Mouse (Mus musculus): ENCODE results near the gene Abhd2. TPM values are rescaled to one million over a fixed set of nuclear protein-coding genes. Genes with fewer than 3 reads are reported as not detected.

Gene Abhd2
- polyA plus RNA-seq (2021): 60.0 TPM

- no peaks in the 10 kb centered on the region for H3K27me3 ChIP-seq
- no peak for TF ChIP-seq CTCF (IDR thresholded peaks at IDR 0.05)
- DNase-seq (ENCODE audit: low read depth, low spot score) (peak; percentile 93), ATAC-seq (peak; percentile 96)
- in situ Hi-C loops (cut with MboI; ENCODE audit: low pct_unique_long_range_greater_than_20kb): no loop called here
- ChIA-PET POLR2A (interaction anchor here (1.3 to 2.1 kb wide), 4 partner anchors 9 to 14 kb away, joined by 3 to 7 read pairs (median 5); no protein-coding TSS in a partner anchor), CTCF (interaction anchor here (2.0 to 2.5 kb wide), 2 partner anchors 11 to 76 kb away, joined by 6 to 7 read pairs; no protein-coding TSS in a partner anchor)
These were observed at the start of gene Abhd2 for GRCm38 (mm10) chr7:79272789-79273718. TSS of gene Abhd2 (plus strand) at chr7:79273199.

- ChIA-PET POLR2A (no interaction called here), CTCF (interaction anchor here (1.5 kb wide), 1 partner anchor 81 kb away, joined by 3 read pairs; no protein-coding TSS in a partner anchor)
- no peak for TF ChIP-seq CTCF (IDR thresholded peaks at IDR 0.05)
These were observed 47.5 kb upstream of the Abhd2 start for GRCm38 (mm10) chr7:79225477-79225876.

DNA sequence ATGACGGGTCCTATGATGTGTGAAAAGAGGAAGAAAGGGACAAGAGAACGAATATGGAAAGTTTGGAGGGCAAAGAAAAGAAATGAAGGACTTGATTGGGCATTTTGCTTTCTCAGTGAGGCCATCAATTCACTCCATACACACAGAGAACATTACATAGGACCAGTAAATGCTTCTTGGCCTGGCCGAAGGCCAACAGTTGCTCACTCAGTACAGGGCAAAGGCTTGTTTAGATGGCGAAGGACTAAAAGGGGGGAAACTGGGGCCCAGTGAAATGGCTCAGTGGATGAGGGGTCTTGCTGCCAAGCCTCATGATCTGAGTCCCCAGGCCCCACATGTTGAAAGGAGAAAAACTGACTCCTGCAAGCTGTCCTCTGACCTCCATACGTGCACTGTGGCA, 46.8 kb upstream of the Abhd2 start:
- no peak for TF ChIP-seq CTCF (IDR thresholded peaks at IDR 0.05)
- DNase-seq (ENCODE audit: low read depth, low spot score) (no peak), ATAC-seq (no peak)

More at GRCm38 (mm10) chr7:79225477-79225876, 47.5 kb upstream of the Abhd2 start:
- no peaks in the 10 kb centered on the region for H3K27me3 ChIP-seq
- DNase-seq (ENCODE audit: low read depth, low spot score) (no peak), ATAC-seq (no peak)
- in situ Hi-C loops (cut with MboI; ENCODE audit: low pct_unique_long_range_greater_than_20kb): no loop called here

GRCm38 (mm10) chr7:79226834-79227486, 46.0 kb upstream of the Abhd2 start:
- in situ Hi-C loops (cut with MboI; ENCODE audit: low pct_unique_long_range_greater_than_20kb): no loop called here

More for the DNA sequence above, 46.8 kb upstream of the Abhd2 start:
- CTCF ChIA-PET: no interaction called here
- H3K27me3 ChIP-seq: no peaks in the 10 kb centered on the region
- POLR2A ChIA-PET: no interaction called here
- in situ Hi-C loops (cut with MboI; ENCODE audit: low pct_unique_long_range_greater_than_20kb): no loop called here

DNA sequence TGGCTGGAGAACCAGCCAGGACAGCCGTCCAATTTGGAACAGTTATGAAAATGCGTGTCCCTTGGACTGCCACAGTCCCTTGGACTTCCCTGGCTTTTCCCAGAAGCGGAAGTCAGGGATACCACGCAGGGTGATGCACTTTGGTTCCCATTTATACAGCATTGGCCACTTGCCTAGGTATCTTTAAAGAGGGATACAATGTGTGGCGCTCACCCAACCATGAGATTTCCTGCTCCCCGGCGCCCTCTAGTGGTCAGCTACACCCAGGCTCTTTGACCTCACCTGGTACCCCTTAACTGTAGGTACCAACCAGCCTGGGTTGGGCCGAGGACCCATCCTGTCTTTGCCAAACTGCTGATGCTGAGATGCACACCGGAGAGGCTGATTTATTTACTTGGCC, 44.5 kb upstream of the Abhd2 start:
- in situ Hi-C loops (cut with MboI; ENCODE audit: low pct_unique_long_range_greater_than_20kb): no loop called here
- H3K27me3 ChIP-seq: no peaks in the 10 kb centered on the region
- peak; percentile 60 for ATAC-seq
- TF ChIP-seq CTCF (IDR thresholded peaks at IDR 0.05): peak; percentile 93
- ChIA-PET POLR2A (no interaction called here), CTCF (interaction anchor here (0.8 to 1.6 kb wide), 13 partner anchors 11 to 307 kb away, joined by 3 to 10 read pairs (median 3); no protein-coding TSS in a partner anchor)
- DNase-seq (ENCODE audit: low read depth, low spot score): no peak

More at GRCm38 (mm10) chr7:79226834-79227486, 46.0 kb upstream of the Abhd2 start:
- H3K27me3 ChIP-seq: no peaks in the 10 kb centered on the region
- CTCF ChIA-PET: no interaction called here
- no peak for ATAC-seq
- no peak for TF ChIP-seq CTCF (IDR thresholded peaks at IDR 0.05)
- POLR2A ChIA-PET: no interaction called here
- no peak for DNase-seq (ENCODE audit: low read depth, low spot score)

- TF ChIP-seq CTCF (IDR thresholded peaks at IDR 0.05): no peak
- in situ Hi-C loops (cut with MboI; ENCODE audit: low pct_unique_long_range_greater_than_20kb): no loop called here
- H3K27me3 ChIP-seq: no peaks in the 10 kb centered on the region
- ChIA-PET POLR2A (no interaction called here), CTCF (interaction anchor here (1.9 kb wide), 1 partner anchor 91 kb away, joined by 7 read pairs; no protein-coding TSS in a partner anchor)
- no peak for DNase-seq (ENCODE audit: low read depth, low spot score)
- ATAC-seq: no peak
These were observed 41.4 kb upstream of the Abhd2 start for GRCm38 (mm10) chr7:79231577-79231976.

DNA sequence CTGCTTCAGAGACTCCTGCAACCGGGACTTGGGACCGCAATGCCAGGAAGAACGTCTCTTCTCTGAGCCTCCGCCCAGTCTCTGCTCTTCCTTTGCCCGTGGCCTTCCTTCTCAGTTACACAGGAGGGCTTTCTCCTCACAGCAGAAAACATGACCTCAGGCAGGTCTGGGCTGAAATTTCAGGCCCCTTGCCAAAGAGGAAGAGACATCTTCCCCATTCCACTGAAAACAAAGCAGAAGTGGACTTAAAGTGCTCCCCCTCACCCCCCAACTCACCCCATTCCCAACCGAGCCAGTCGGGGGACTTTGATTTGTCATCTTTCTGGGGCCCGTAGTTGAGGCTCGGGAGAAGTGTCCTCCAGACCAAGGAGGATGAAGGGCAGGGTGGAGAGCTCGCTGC, 41.0 kb upstream of the Abhd2 start:
- no peak for ATAC-seq
- no peak for DNase-seq (ENCODE audit: low read depth, low spot score)
- ChIA-PET CTCF (no interaction called here), POLR2A (no interaction called here)
- H3K27me3 ChIP-seq: no peaks in the 10 kb centered on the region
- in situ Hi-C loops (cut with MboI; ENCODE audit: low pct_unique_long_range_greater_than_20kb): no loop called here
- TF ChIP-seq CTCF (IDR thresholded peaks at IDR 0.05): no peak

- POLR2A ChIA-PET: interaction anchor here (0.7 kb wide), 1 partner anchor 80 kb away, joined by 3 read pairs; no protein-coding TSS in a partner anchor
- DNase-seq (ENCODE audit: low read depth, low spot score) (no peak), ATAC-seq (no peak)
- peak; percentile 76 for TF ChIP-seq CTCF (IDR thresholded peaks at IDR 0.05)
- in situ Hi-C loops (cut with MboI; ENCODE audit: low pct_unique_long_range_greater_than_20kb): loop anchor here (5.0 kb wide), 1 partner anchor 321 kb away; no protein-coding TSS in a partner anchor
- H3K27me3 ChIP-seq: no peaks in the 10 kb centered on the region
- CTCF ChIA-PET: interaction anchor here (0.8 to 2.2 kb wide), 3 partner anchors 10 to 111 kb away, joined by 3 to 7 read pairs (median 3); no protein-coding TSS in a partner anchor
These were observed 34.3 kb upstream of the Abhd2 start for GRCm38 (mm10) chr7:79238741-79239140.

DNA sequence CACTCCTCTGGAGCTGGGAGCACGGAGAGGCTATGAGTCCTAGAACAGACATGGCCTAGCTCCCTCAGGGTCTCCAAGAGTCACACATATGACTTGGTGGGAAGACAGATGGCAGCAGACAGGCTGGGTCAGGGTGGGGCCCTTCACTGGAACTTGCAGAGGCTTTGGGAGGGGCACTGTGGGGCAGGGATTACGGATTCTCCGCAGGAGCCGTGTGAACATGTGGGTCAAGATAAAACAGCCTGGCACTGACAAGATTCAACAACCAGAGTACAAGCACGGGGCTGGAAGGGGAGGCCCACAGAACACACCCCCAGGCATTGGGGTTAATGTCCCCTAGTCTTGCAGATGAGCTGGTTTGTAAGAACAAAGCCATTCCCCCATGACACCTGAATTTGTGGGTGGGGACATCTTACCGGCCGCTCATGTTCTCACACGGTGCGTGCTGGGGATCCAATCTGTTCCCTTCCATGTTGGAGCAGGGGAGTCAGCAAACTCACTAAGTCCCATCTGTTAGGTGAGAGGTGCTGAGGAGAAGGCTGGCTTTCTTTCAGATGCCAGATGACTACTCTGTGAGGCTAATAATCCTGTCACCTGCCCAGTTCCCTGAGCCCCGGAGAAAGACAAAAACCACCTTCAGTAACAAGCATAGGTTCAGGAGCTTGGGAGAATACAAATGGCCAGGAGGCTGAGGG, 30.9 kb upstream of the Abhd2 start:
- DNase-seq (ENCODE audit: low read depth, low spot score): no peak
- CTCF ChIA-PET: interaction anchor here (0.7 to 2.9 kb wide), 6 partner anchors 101 to 318 kb away, joined by 3 to 15 read pairs (median 5); no protein-coding TSS in a partner anchor
- TF ChIP-seq CTCF (IDR thresholded peaks at IDR 0.05): no peak

DNA sequence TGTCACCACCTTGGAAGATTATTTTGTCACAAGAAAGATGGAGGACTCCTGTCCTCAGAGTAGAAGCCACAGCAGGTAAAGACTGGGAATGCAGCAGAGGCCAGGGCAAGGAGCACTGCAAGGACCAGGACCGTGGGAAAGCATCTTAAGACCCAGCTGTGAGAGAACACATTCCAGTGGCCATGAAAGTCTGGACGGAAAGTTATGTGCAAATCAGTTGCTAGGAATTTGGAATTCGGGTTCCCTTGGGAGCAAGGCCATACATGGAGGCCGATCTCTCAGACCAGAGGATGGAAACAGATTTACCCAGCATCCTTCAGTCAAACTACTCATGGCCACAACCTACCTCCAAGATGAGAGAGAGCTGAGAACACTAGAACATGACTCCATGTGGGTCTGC, 29.8 kb upstream of the Abhd2 start:
- CTCF ChIA-PET: no interaction called here
- TF ChIP-seq CTCF (IDR thresholded peaks at IDR 0.05): no peak
- POLR2A ChIA-PET: no interaction called here
- H3K27me3 ChIP-seq: no peaks in the 10 kb centered on the region
- ATAC-seq (no peak), DNase-seq (ENCODE audit: low read depth, low spot score) (no peak)
- in situ Hi-C loops (cut with MboI; ENCODE audit: low pct_unique_long_range_greater_than_20kb): loop anchor here (5.0 to 10.0 kb wide), 2 partner anchors 101 to 222 kb away; partner anchors contain the start of gene Polg

More for the DNA sequence above, 30.9 kb upstream of the Abhd2 start:
- in situ Hi-C loops (cut with MboI; ENCODE audit: low pct_unique_long_range_greater_than_20kb): loop anchor here (5.0 to 10.0 kb wide), 2 partner anchors 100 to 223 kb away; partner anchors contain the start of gene Polg
- no peak for ATAC-seq
- POLR2A ChIA-PET: no interaction called here
- no peaks in the 10 kb centered on the region for H3K27me3 ChIP-seq
